Mouse (Mus musculus) neural tube, embryonic 15.5 days (tissue): ENCODE data around the gene Usp51. TPM values are rescaled to one million over a fixed set of nuclear protein-coding genes. Genes with fewer than 3 reads are reported as not detected.
"Not testable (repeated sequence)": the region's sequence is repeated elsewhere in the genome, so short reads cannot be mapped to it uniquely, and the experiment has no call there.

Source experiments
- ATAC-seq: fragments of 200-750 bp; cut with Nextera tagmentation; 2 replicates; pipeline ENCODE4 v1.8.0; 2017; ENCODE audit warnings: mild to moderate bottlenecking, moderate TSS enrichment, moderate library complexity; ENCODE audit not compliant: low FRiP score
- H3K27ac ChIP-seq: fragments of 300-500 bp; sonication (generic); replicated peaks from 2 replicates; pipeline ENCODE4 v1.5.1; 2015; ENCODE audit warnings: mild to moderate bottlenecking, inconsistent platforms
- H3K27me3 ChIP-seq: fragments of 300-500 bp; sonication (generic); replicated peaks from 2 replicates; pipeline ENCODE4 v1.6.1; 2015; ENCODE audit warnings: inconsistent platforms
- H3K36me3 ChIP-seq: fragments of 300-500 bp; sonication (generic); 2 replicates; pipeline ENCODE4 v1.6.1; 2015; ENCODE audit warnings: inconsistent platforms
- H3K4me1 ChIP-seq: fragments of 300-500 bp; sonication (generic); 2 replicates; pipeline ENCODE4 v1.6.1; 2015; ENCODE audit warnings: inconsistent platforms
- H3K4me2 ChIP-seq: fragments of 300-500 bp; sonication (generic); 2 replicates; pipeline ENCODE4 v1.6.1; 2015; ENCODE audit warnings: inconsistent platforms, mild to moderate bottlenecking, moderate library complexity
- H3K4me3 ChIP-seq: fragments of 300-500 bp; sonication (generic); replicated peaks from 2 replicates; pipeline ENCODE4 v1.5.1; 2015; ENCODE audit warnings: mild to moderate bottlenecking, inconsistent platforms
- H3K9ac ChIP-seq: fragments of 300-500 bp; sonication (generic); replicated peaks from 2 replicates; pipeline ENCODE4 v1.6.1; 2015; ENCODE audit warnings: mild to moderate bottlenecking, inconsistent platforms
- H3K9me3 ChIP-seq: fragments of 300-500 bp; sonication (generic); replicated peaks from 2 replicates; pipeline ENCODE4 v1.6.1; 2016; ENCODE audit warnings: inconsistent platforms
- WGBS: fragments of 180-500 bp; shearing (Covaris S2); methylation state at CpG from one replicate; pipeline ENCODE4 v1.1.7; 2015; ENCODE audit warnings: mixed read lengths; 5-methylcytosine and 5-hydroxymethylcytosine counted together
- polyA plus RNA-seq: library from polyadenylated mRNA; unstranded; fragments of >200 nt; fragmentation: Nextera tagmentation; extraction: Ambion mirVana; gene quantifications from 2 replicates; pipeline ENCODE4 v1.2.1, GENCODE M21; 2015

Usp51 gene
- polyA plus RNA-seq, 1 experiment from 2014 or later: 2.9 TPM

- not testable (repeated sequence) for H3K9ac ChIP-seq, H3K4me1 ChIP-seq, H3K4me2 ChIP-seq, H3K4me3 ChIP-seq, H3K9me3 ChIP-seq, ATAC-seq, H3K36me3 ChIP-seq, H3K27ac ChIP-seq, H3K27me3 ChIP-seq
These were observed 25.3 kb downstream of the Usp51 start for GRCm38 (mm10) chrX:153031547-153031946.

- Histone ChIP-seq H3K9me3 (no peaks in the 10 kb centered on the region), H3K27me3 (peaks cover 9% of the 10 kb centered on the region; the same call in 1 of the 2 replicates), H3K36me3 (no peaks in the 10 kb centered on the region), H3K4me3 (peak within 1 kb of the TSS; percentile 54), H3K4me1 (0 out of 2 replicates have a peak, but pooled peaks cover 3% of the 10 kb centered on the region), H3K4me2 (peak within 1 kb of the TSS; percentile 57), H3K27ac (peak within 1 kb of the TSS; percentile 89), H3K9ac (peak within 1 kb of the TSS; percentile 68)
- WGBS: 22% methylated on average over 49 of the region's 49 CpGs
- peak; percentile 97 for ATAC-seq
These were observed 31.1 kb downstream of the Usp51 start, which contains the start of gene Mageh1 for GRCm38 (mm10) chrX:153037087-153037971. Mageh1 (minus strand) TSS chrX:153037575.

GRCm38 (mm10) chrX:153037972-153038744 lies 31.9 kb downstream of the Usp51 start:
- ATAC-seq: peak; percentile 90
- not testable (repeated sequence) for H3K9ac ChIP-seq, H3K36me3 ChIP-seq, H3K27me3 ChIP-seq, H3K4me1 ChIP-seq, H3K9me3 ChIP-seq
- 14% methylated on average over 7 of the region's 22 CpGs for WGBS
- Histone ChIP-seq H3K4me2 (peak overlapping the region; percentile 57), H3K4me3 (peak overlapping the region; percentile 54), H3K27ac (peak overlapping the region; percentile 89)

Other genes with a start within 250 kb of the Usp51 start
- 139 and 160 TPM in 2 replicates for gene Shroom2, start 237.0 kb upstream of the Usp51 start, polyA plus RNA-seq
- 0.41 and 0.44 TPM in 2 replicates for gene Gpr143, start 224.5 kb upstream of the Usp51 start, polyA plus RNA-seq
- 103 and 129 TPM in 2 replicates for gene Mageh1, start 31.1 kb downstream of the Usp51 start, polyA plus RNA-seq
- gene Foxr2, start 112.3 kb downstream of the Usp51 start, polyA plus RNA-seq: 0.50 and 0.86 TPM in 2 replicates
- 8.7 and 8.8 TPM in 2 replicates for gene Rragb, start 133.5 kb downstream of the Usp51 start, polyA plus RNA-seq
- 4.4 and 4.5 TPM in 2 replicates for gene Klf8, start 231.0 kb downstream of the Usp51 start, polyA plus RNA-seq